Mouse (Mus musculus): ENCODE data around the gene Trafd1. TPM values are rescaled to one million over a fixed set of nuclear protein-coding genes. Genes with fewer than 3 reads are reported as not detected.
"Not testable (repeated sequence)": the region's sequence is repeated elsewhere in the genome, so short reads cannot be mapped to it uniquely, and the experiment has no call there.

The Trafd1 gene
- total and polyA plus RNA-seq, 3 experiments = 28.7 to 44.5 (median 34.7) TPM

GRCm38 (mm10) chr5:121330154-121330816, 55.1 kb downstream of the Trafd1 start:
- DNase-seq = not testable (repeated sequence)

GRCm38 (mm10) chr5:121329333-121330058, 55.9 kb downstream of the Trafd1 start:
- peak; percentile 17 for DNase-seq

GRCm38 (mm10) chr5:121326079-121326805, 59.2 kb downstream of the Trafd1 start:
- DNase-seq = no peak

Other genes with a start within 250 kb of the Trafd1 start
- gene Ptpn11, start 194.2 kb downstream of the Trafd1 start, total RNA-seq (2021) = 100 to 1,000 TPM in 1 of 2 experiments, 10 to 100 TPM in 1; 97.6 to 121 TPM
- 24.4 and 26.2 TPM in 2 replicates for gene Ptpn11, start 194.2 kb downstream of the Trafd1 start, polyA plus RNA-seq (2012; rRNA removed)
- 1,000 to 10,000 TPM; 1,030 to 1,071 TPM for gene Rpl6, start 181.2 kb downstream of the Trafd1 start, total RNA-seq (2021)
- 157 and 194 TPM in 2 replicates for gene Rpl6, start 181.2 kb downstream of the Trafd1 start, polyA plus RNA-seq (2012; rRNA removed)
- 10 to 100 TPM; 14.5 to 22.7 TPM for gene Hectd4, start 165.4 kb downstream of the Trafd1 start, total RNA-seq (2021)
- 14.3 and 16.1 TPM in 2 replicates for gene Hectd4, start 165.4 kb downstream of the Trafd1 start, polyA plus RNA-seq (2012; rRNA removed)
- 10 to 100 TPM; 33.9 to 40.8 TPM for gene Naa25, start 12.3 kb upstream of the Trafd1 start, total RNA-seq (2021)
- gene Naa25, start 12.3 kb upstream of the Trafd1 start, polyA plus RNA-seq (2012; rRNA removed) = 5.8 and 9.6 TPM in 2 replicates
- 1 to 10 TPM; 2.6 to 4.8 TPM for gene Tmem116, start 66.3 kb upstream of the Trafd1 start, total RNA-seq (2021)
- gene Tmem116, start 66.3 kb upstream of the Trafd1 start, polyA plus RNA-seq (2012; rRNA removed) = 3.3 and 8.1 TPM in 2 replicates
- gene Erp29, start 66.9 kb upstream of the Trafd1 start, total RNA-seq (2021) = 100 to 1,000 TPM in 1 of 2 experiments, 10 to 100 TPM in 1; 85.4 to 113 TPM
- gene Erp29, start 66.9 kb upstream of the Trafd1 start, polyA plus RNA-seq (2012; rRNA removed) = 36.8 and 41.9 TPM in 2 replicates
- gene Adam1b, start 117.8 kb upstream of the Trafd1 start, total RNA-seq (2021) = not detected
- not detected in 2 replicates for gene Adam1b, start 117.8 kb upstream of the Trafd1 start, polyA plus RNA-seq (2012; rRNA removed)
- gene Adam1a, start 159.8 kb upstream of the Trafd1 start, total RNA-seq (2021) = 1 to 10 TPM; 3.5 to 4.2 TPM
- 4.6 TPM in 2 replicates for gene Adam1a, start 159.8 kb upstream of the Trafd1 start, polyA plus RNA-seq (2012; rRNA removed)
- not detected for gene Gm42878, start 159.8 kb upstream of the Trafd1 start, total RNA-seq (2021)
- not detected in 2 replicates for gene Gm42878, start 159.8 kb upstream of the Trafd1 start, polyA plus RNA-seq (2012; rRNA removed)
- 10 to 100 TPM; 63.5 to 96.5 TPM for gene Mapkapk5, start 160.3 kb upstream of the Trafd1 start, total RNA-seq (2021)
- 18.9 and 20.1 TPM in 2 replicates for gene Mapkapk5, start 160.3 kb upstream of the Trafd1 start, polyA plus RNA-seq (2012; rRNA removed)
- 1,000 to 10,000 TPM; 1,066 to 2,347 TPM for gene Aldh2, start 208.2 kb upstream of the Trafd1 start, total RNA-seq (2021)
- gene Aldh2, start 208.2 kb upstream of the Trafd1 start, polyA plus RNA-seq (2012; rRNA removed) = 3,430 and 6,143 TPM in 2 replicates
- gene Acad12, start 233.3 kb upstream of the Trafd1 start, total RNA-seq (2021) = 10 to 100 TPM; 19.4 to 23.5 TPM
- gene Acad12, start 233.3 kb upstream of the Trafd1 start, polyA plus RNA-seq (2012; rRNA removed) = 14.1 and 14.5 TPM in 2 replicates